Mouse (Mus musculus) spleen, adult 2 months (tissue): ENCODE measurements around the gene Hnrnpr.

Experiments
- CTCF ChIP-seq: fragments of 200-500 bp; IDR thresholded peaks from 2 replicates; pipeline ENCODE4 v1.5.1; 2011; ENCODE audit warnings: mild to moderate bottlenecking, inconsistent platforms; ENCODE audit not compliant: insufficient read depth, insufficient read length, insufficient replicate concordance; ENCODE audit errors: extremely low read depth
- POLR2A ChIP-seq: fragments of 200-500 bp; IDR thresholded peaks from 2 replicates; pipeline ENCODE4 v1.6.1; 2011; ENCODE audit warnings: low read depth, low read length, inconsistent platforms

GRCm38 (mm10) chr4:136401806-136402205 lies 91.1 kb downstream of the Hnrnpr start:
- TF ChIP-seq CTCF: no peak
- TF ChIP-seq POLR2A: no peak
